Mouse (Mus musculus) heart, postnatal 0 days (tissue): Measurements from ENCODE around the gene Tfpi. TPM values are rescaled to one million over a fixed set of nuclear protein-coding genes. Genes with fewer than 3 reads are reported as not detected.

Experiments used
- ATAC-seq: fragments of 200-750 bp; cut with Nextera tagmentation; 2 replicates; pipeline ENCODE4 v1.8.0; 2017; ENCODE audit warnings: low read depth, moderate number of reproducible peaks, moderate library complexity; ENCODE audit not compliant: insufficient read depth
- DNase-seq: peaks from one replicate; pipeline ENCODE4 v3.0.0-alpha.2; 2016; ENCODE audit warnings: low spot score
- H3K27ac ChIP-seq: fragments of 300-500 bp; sonication (generic); 2 replicates; pipeline ENCODE4 v1.5.1; 2014; ENCODE audit warnings: low read depth, mild to moderate bottlenecking
- H3K27me3 ChIP-seq: fragments of 300-500 bp; sonication (generic); 2 replicates; pipeline ENCODE4 v1.6.1; 2014; ENCODE audit warnings: low read length, mixed read lengths; ENCODE audit not compliant: control insufficient read depth, insufficient read depth
- H3K36me3 ChIP-seq: fragments of 300-500 bp; sonication (generic); replicated peaks from 2 replicates; pipeline ENCODE4 v1.6.1; 2014; ENCODE audit warnings: low read length, mixed read lengths; ENCODE audit not compliant: control insufficient read depth, insufficient read depth
- H3K4me1 ChIP-seq: fragments of 300-500 bp; sonication (generic); 2 replicates; pipeline ENCODE4 v1.6.1; 2014; ENCODE audit warnings: antibody characterized with exemption; ENCODE audit not compliant: control insufficient read depth, insufficient read depth
- H3K4me2 ChIP-seq: fragments of 300-500 bp; sonication (generic); 2 replicates; pipeline ENCODE4 v1.6.1; 2014; ENCODE audit warnings: low read depth, mild to moderate bottlenecking, low read length, moderate library complexity
- H3K4me3 ChIP-seq: fragments of 300-500 bp; sonication (generic); 2 replicates; pipeline ENCODE4 v1.5.1; 2014; ENCODE audit warnings: low read depth, low read length
- H3K9ac ChIP-seq: fragments of 300-500 bp; sonication (generic); replicated peaks from 2 replicates; pipeline ENCODE4 v1.6.1; 2014; ENCODE audit warnings: low read depth, low read length, mixed read lengths
- H3K9me3 ChIP-seq: fragments of 300-500 bp; sonication (generic); replicated peaks from 2 replicates; pipeline ENCODE4 v1.6.1; 2016; ENCODE audit warnings: low read length; ENCODE audit not compliant: control insufficient read depth
- CTCF ChIP-seq: IDR thresholded peaks from 2 replicates; pipeline ENCODE4 v1.5.1; 2016; ENCODE audit warnings: antibody characterized with exemption, control low read depth, low read depth
- EP300 ChIP-seq: IDR thresholded peaks from 2 replicates; pipeline ENCODE4 v1.6.1; 2016; ENCODE audit warnings: antibody characterized with exemption, low read depth
- WGBS: fragments of 180-500 bp; shearing (Covaris S2); extraction: QIAGEN DNeasy Blood & Tissue Kit; methylation state at CpG from one replicate; pipeline ENCODE4 v1.1.7; 2014; 5-methylcytosine and 5-hydroxymethylcytosine counted together
- polyA plus RNA-seq: library from polyadenylated mRNA; unstranded; fragments of >200 nt; fragmentation: Nextera tagmentation; extraction: Ambion mirVana; gene quantifications from 2 replicates; pipeline ENCODE4 v1.2.1, GENCODE M21; 2015
- total RNA-seq: library from RNA; depleted of rRNA; stranded (reverse); fragments of >200 nt; gene quantifications from 2 replicates; pipeline ENCODE4 v1.2.3, GENCODE M21; 2014; ENCODE audit warnings: low replicate concordance

The Tfpi gene
- total and polyA plus RNA-seq, 2 experiments from 2014 or later: 55.2 to 58.4 TPM

DNA sequence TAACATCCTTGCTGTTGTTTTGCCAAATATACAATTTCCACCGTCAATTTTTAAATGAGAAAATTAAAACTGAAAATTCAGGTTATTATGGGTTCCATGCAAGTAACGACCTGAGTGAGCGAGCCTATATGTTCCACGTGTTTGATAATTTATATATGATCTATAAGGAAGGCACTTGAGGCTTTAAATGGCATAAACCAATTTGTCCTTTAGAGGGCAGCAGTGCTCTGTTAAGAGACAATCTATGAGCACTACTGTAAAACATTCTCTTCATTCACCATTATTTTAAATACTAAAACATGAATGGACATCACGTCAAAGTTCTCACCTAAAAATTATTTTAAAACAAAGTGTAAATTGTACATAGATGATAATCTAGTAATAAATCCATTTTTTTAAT is 22.5 kb downstream of the Tfpi start:
- H3K27ac ChIP-seq: no peak overlapping the region
- 14% methylated on average over 5 of the region's 5 CpGs for WGBS
- no peak overlapping the region for H3K9ac ChIP-seq
- H3K4me1 ChIP-seq: peaks cover 3% of the 10 kb centered on the region; the same call in 1 of the 2 replicates
- H3K36me3 ChIP-seq: peaks cover 13% of the 10 kb centered on the region
- DNase-seq (peak; percentile 55), ATAC-seq (no peak)
- no peak overlapping the region for H3K4me3 ChIP-seq
- no peaks in the 10 kb centered on the region for H3K27me3 ChIP-seq
- TF ChIP-seq CTCF (peak; percentile 74), EP300 (no peak)
- H3K9me3 ChIP-seq: no peaks in the 10 kb centered on the region
- H3K4me2 ChIP-seq: no peak overlapping the region

GRCm38 (mm10) chr2:84445499-84445898 is 31.1 kb downstream of the Tfpi start:
- H3K4me2 ChIP-seq: 0 out of 2 replicates have a peak overlapping the region, but pooled peaks have one; percentile 15
- ATAC-seq (no peak), DNase-seq (no peak)
- WGBS: 75% methylated on average over 1 of the region's 1 CpGs
- H3K4me3 ChIP-seq: no peak overlapping the region
- H3K27me3 ChIP-seq: no peaks in the 10 kb centered on the region
- no peak overlapping the region for H3K9ac ChIP-seq
- H3K9me3 ChIP-seq: no peaks in the 10 kb centered on the region
- H3K4me1 ChIP-seq: peaks cover 5% of the 10 kb centered on the region
- H3K36me3 ChIP-seq: peaks cover 13% of the 10 kb centered on the region; the same call in 1 of the 2 replicates
- TF ChIP-seq CTCF (no peak), EP300 (no peak)
- peak overlapping the region; percentile 65; the same call in 1 of the 2 replicates for H3K27ac ChIP-seq

- ATAC-seq (no peak), DNase-seq (no peak)
- Histone ChIP-seq H3K9ac (no peak overlapping the region), H3K9me3 (no peaks in the 10 kb centered on the region), H3K4me2 (no peak overlapping the region), H3K4me3 (no peak overlapping the region), H3K27ac (no peak overlapping the region; the same call in 1 of the 2 replicates), H3K36me3 (peaks cover 13% of the 10 kb centered on the region; the same call in 1 of the 2 replicates), H3K4me1 (peaks cover 5% of the 10 kb centered on the region), H3K27me3 (no peaks in the 10 kb centered on the region)
- WGBS: 22% methylated on average over 5 of the region's 5 CpGs
- TF ChIP-seq CTCF (no peak), EP300 (no peak)
Observed at GRCm38 (mm10) chr2:84441940-84442339, 34.6 kb downstream of the Tfpi start.

DNA sequence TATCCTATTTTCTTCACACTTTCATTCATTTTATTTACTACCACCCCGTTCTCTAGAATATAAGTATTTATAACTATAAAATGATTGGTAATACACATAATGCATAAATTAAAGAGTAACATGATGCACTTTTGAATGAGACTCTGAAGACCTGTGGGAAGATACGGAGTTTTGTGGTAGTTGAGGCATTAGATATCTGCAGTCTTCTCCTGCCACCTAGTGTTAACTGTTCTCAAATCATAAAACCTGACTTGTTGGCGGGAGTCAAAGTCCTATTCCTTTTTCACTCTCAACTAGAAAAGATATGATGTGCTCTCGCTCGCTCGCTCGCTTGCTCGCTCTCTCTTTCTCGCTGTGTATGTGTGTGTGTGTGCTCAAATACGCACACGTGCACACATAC is 46.9 kb downstream of the Tfpi start:
- Histone ChIP-seq H3K9ac (no peak overlapping the region), H3K4me2 (no peak overlapping the region), H3K27me3 (no peaks in the 10 kb centered on the region), H3K4me1 (no peaks in the 10 kb centered on the region), H3K9me3 (no peaks in the 10 kb centered on the region), H3K27ac (no peak overlapping the region), H3K36me3 (no peaks in the 10 kb centered on the region; the same call in none of the 2 replicates), H3K4me3 (no peak overlapping the region)
- ATAC-seq: no peak
- WGBS: 34% methylated on average over 11 of the region's 11 CpGs
- TF ChIP-seq CTCF (peak; percentile 63), EP300 (no peak)
- peak; percentile 77 for DNase-seq

- Histone ChIP-seq H3K9me3 (no peaks in the 10 kb centered on the region), H3K27ac (no peak overlapping the region), H3K36me3 (no peaks in the 10 kb centered on the region), H3K27me3 (no peaks in the 10 kb centered on the region), H3K9ac (no peak overlapping the region), H3K4me2 (no peak overlapping the region), H3K4me1 (no peaks in the 10 kb centered on the region), H3K4me3 (no peak overlapping the region)
- TF ChIP-seq EP300: no peak
- no peak for TF ChIP-seq CTCF
- no peak for DNase-seq
- 54% methylated on average over 3 of the region's 3 CpGs for WGBS
- ATAC-seq: no peak
Observed at GRCm38 (mm10) chr2:84428836-84429235, 47.7 kb downstream of the Tfpi start.

GRCm38 (mm10) chr2:84426531-84426930 is 50.0 kb downstream of the Tfpi start:
- Histone ChIP-seq H3K4me3 (no peak overlapping the region), H3K9me3 (no peaks in the 10 kb centered on the region), H3K9ac (no peak overlapping the region), H3K27ac (no peak overlapping the region), H3K36me3 (no peaks in the 10 kb centered on the region), H3K4me2 (no peak overlapping the region), H3K4me1 (no peaks in the 10 kb centered on the region), H3K27me3 (no peaks in the 10 kb centered on the region)
- ATAC-seq (no peak), DNase-seq (no peak)
- no peak for TF ChIP-seq EP300
- no peak for TF ChIP-seq CTCF
- WGBS: 79% methylated on average over 4 of the region's 4 CpGs
